Mouse (Mus musculus): ENCODE data around the gene Gm29423. TPM values are rescaled to one million over a fixed set of nuclear protein-coding genes. Genes with fewer than 3 reads are reported as not detected.
"Not testable (repeated sequence)": the region's sequence is repeated elsewhere in the genome, so short reads cannot be mapped to it uniquely, and the experiment has no call there.

The Gm29423 gene
- not detected in 2 replicates for polyA plus RNA-seq (2014; fragmentation: Nextera tagmentation; extraction: Ambion mirVana)

DNA sequence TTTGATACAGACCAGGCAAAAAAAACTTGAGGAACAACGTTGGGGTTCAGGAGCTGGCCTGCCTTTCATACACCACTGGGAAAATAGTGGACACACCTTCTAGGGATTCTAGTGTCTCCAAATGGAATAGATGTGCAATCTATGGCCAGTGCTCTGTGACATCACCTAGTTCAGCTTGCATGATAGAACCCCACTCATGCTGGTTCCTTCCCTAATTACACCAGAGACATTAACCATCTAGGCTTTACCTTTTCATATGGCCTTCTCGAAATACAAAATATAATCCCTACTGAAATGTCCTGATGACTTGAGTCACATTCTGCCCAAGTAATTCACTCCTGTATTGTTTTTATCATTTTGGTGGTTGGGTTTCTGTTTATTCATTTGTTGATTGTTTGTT lies at the start of gene Gm29423, which contains the start of gene Gm29644:
TSS of gene Gm29423 (minus strand) at position 101 of the 400 bp plus-strand sequence.
TSS of gene Gm29644 (minus strand) at position 157 of the 400 bp plus-strand sequence.
- not testable (repeated sequence) for H3K4me1 ChIP-seq (ENCODE audit: control insufficient read depth, insufficient read depth, low read length); H3K4me3 ChIP-seq (ENCODE audit: low read depth, low read length); H3K9me3 ChIP-seq (ENCODE audit: control insufficient read depth, low read length); H3K9ac ChIP-seq (ENCODE audit: low read length); DNase-seq (ENCODE audit: low spot score); H3K27ac ChIP-seq (replicated peaks; ENCODE audit: low read depth, low read length); H3K27me3 ChIP-seq (ENCODE audit: control insufficient read depth, insufficient read depth, low read length); H3K36me3 ChIP-seq (ENCODE audit: control insufficient read depth, insufficient read depth, low read length); H3K4me2 ChIP-seq (ENCODE audit: low read depth, severe bottlenecking); ATAC-seq (ENCODE audit: insufficient number of reproducible peaks, low FRiP score, low TSS enrichment, low read depth)
- no CpG with 5 or more reads among the region's 2 CpGs for WGBS

DNA sequence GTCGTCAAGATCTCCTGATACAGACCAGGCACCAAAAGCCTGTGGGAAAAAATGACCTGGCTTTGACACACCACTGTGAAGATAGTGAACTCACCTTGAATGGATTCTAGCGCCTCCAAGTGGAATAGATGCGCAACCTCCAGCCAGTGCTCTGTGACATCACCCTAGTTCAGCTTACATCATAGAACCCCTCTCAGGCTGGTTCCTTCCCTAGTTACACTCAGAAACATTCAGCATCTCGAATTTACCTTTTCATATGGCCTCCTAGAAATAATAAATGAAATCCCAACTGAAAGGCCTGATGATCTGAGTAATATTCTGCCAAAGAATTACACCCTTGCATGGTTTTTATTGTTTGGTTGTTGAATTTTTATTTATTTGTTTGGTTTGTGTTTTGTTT lies 29.5 kb downstream of the Gm29423 start, which contains the start of gene Gm21118:
TSS of gene Gm21118 (minus strand) at position 101 of the 400 bp plus-strand sequence.
- H3K4me3 ChIP-seq (ENCODE audit: low read depth, low read length); H3K4me1 ChIP-seq (ENCODE audit: control insufficient read depth, insufficient read depth, low read length); H3K9ac ChIP-seq (ENCODE audit: low read length); H3K27ac ChIP-seq (replicated peaks; ENCODE audit: low read depth, low read length); H3K36me3 ChIP-seq (ENCODE audit: control insufficient read depth, insufficient read depth, low read length); H3K27me3 ChIP-seq (ENCODE audit: control insufficient read depth, insufficient read depth, low read length); ATAC-seq (ENCODE audit: insufficient number of reproducible peaks, low FRiP score, low TSS enrichment, low read depth); DNase-seq (ENCODE audit: low spot score); H3K9me3 ChIP-seq (ENCODE audit: control insufficient read depth, low read length); H3K4me2 ChIP-seq (ENCODE audit: low read depth, severe bottlenecking): not testable (repeated sequence)
- WGBS, result no CpG with 5 or more reads among the region's 4 CpGs

Other genes starting within 250 kb of the Gm29423 start
- not detected in 2 replicates for gene Gm21118, start 29.6 kb downstream of the Gm29423 start, polyA plus RNA-seq (2014; fragmentation: Nextera tagmentation; extraction: Ambion mirVana)
- gene Gm29644, start 56 bp upstream of the Gm29423 start, polyA plus RNA-seq (2014; fragmentation: Nextera tagmentation; extraction: Ambion mirVana), result not detected in 2 replicates
- gene Gm20888, start 138.6 kb upstream of the Gm29423 start, polyA plus RNA-seq (2014; fragmentation: Nextera tagmentation; extraction: Ambion mirVana), result not detected in 2 replicates